Mouse (Mus musculus) liver, postnatal 0 days (tissue): ENCODE results near the gene Kalrn.

Experiments used
- CTCF ChIP-seq: sonication (generic); IDR thresholded peaks from 2 replicates; pipeline ENCODE4 v1.5.1; 2016; ENCODE audit warnings: antibody characterized with exemption, low read depth
- EP300 ChIP-seq: IDR thresholded peaks from 2 replicates; pipeline ENCODE4 v1.6.1; 2016; ENCODE audit warnings: antibody characterized with exemption, low read depth, mild to moderate bottlenecking

DNA sequence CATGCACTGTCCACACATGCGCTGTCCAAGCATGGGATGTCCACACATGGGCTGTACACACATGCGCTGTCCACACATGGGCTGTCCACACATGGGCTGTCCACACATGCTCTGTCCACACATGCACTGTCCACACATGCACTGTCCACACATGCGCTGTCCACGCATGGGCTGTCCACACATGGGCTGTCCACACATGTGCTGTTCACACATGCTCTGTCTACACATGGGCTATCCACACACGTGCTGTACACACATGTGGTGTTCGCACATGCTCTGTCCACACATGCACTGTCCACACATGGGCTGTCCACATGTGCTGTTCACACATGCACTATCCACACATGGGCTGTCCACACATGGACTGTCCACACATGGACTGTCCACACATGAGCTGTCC is 589.6 kb downstream of the Kalrn start:
- TF ChIP-seq CTCF, result no peak
- TF ChIP-seq EP300, result no peak
